Mouse (Mus musculus) large intestine, adult 2 months (tissue): ENCODE data around the gene Gm49398. TPM values are rescaled to one million over a fixed set of nuclear protein-coding genes. Genes with fewer than 3 reads are reported as not detected.

Source experiments
- DNase-seq: peaks from one replicate; pipeline ENCODE4 v3.0.0-alpha.2; 2012; ENCODE audit warnings: low read depth, low spot score
- WGBS: fragments of 180-500 bp; shearing (Covaris S2); methylation state at CpG from one replicate; pipeline ENCODE4 v1.1.7; 2018; 5-methylcytosine and 5-hydroxymethylcytosine counted together
- polyA plus RNA-seq: library from polyadenylated mRNA; depleted of rRNA; stranded (reverse); fragments of >200 nt; gene quantifications from 2 replicates; pipeline ENCODE4 v1.2.3, GENCODE M21; 2012; rRNA removed

The Gm49398 gene
- polyA plus RNA-seq = not detected in 2 replicates

DNA sequence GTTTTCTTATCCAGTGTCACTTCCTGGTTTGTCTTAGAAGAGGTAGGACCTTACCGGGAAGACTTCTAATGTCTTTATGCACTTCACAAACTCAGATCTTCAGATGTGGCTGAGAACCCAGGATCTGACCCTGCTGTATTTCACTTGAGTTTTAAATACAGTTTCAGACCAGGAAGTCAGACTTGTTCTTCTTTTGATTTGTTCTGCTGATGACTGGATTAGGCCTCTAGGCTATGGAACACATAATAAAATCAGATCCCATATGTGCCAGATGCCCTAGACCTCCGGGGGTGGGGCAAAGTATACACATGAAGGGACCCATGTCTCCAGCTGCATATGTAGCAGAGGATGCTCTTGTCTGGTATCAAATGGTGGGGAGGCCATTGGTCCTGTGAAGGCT lies at the start of gene Gm49398:
Gene Gm49398 (minus strand): TSS at position 101 of the 400 bp plus-strand sequence.
- 83% methylated on average over 2 of the region's 2 CpGs for WGBS
- DNase-seq = no peak

DNA sequence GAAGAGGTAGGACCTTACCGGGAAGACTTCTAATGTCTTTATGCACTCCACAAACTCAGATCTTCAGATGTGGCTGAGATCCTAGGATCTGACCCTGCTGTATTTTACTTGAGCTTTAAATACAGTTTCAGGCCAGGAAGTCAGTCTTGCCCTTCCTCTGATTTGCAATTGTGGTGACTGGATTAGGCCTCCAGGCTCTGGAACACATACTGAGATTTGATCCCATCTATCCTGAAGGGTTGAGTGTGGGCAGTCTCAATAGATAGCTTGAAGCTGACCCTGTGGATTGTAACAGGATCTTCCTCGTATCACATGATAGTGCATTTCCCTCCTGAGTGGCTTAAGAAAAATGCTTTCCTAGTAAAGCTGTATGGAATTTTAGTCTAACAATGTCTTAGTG lies 33.4 kb downstream of the Gm49398 start, which contains the start of gene Cts8:
Gene Cts8 (minus strand): TSS at position 101 of the 400 bp plus-strand sequence.
- DNase-seq = no peak
- WGBS = 85% methylated on average over 2 of the region's 2 CpGs

DNA sequence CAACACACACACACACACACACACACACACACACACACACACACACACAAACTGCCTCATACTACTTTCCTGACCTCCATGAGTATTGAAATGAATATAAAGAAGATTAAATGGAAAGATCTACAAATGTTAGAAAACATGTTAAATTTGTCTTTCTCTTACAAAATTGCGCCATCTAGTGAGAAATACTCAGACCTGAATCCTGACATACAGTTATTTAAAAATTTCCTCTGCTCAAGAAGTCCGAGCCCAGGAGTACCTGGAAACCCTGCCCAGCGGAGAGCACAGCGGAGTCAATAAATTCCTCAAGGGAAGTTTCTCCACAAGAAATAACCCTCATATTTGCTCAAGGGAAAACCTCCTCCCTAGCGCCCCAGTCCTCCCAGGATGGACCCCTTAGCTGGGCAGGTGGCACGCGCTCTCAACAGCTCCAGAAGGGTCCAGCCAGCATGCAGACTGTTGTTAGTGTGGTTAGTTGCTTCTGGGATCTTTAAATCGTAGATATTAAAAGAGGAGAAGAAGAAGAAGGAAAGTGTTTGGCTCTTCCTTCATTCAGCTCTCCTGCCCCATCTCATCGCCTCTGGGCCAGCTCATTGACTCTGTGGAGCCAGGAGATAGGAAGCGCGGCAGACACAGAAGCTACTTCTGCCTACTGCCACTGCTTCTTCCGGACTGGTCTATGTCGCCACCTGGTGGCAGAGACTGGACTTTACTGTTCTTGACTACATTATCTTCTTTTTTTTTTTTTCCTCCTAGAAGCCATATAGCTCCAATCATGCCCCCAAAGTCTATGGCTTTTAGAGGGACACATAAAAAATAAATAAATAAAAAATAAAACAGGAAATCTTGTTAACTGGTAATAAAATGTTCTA lies 47.3 kb downstream of the Gm49398 start:
- no peak for DNase-seq
- WGBS = 53% methylated on average over 13 of the region's 13 CpGs

DNA sequence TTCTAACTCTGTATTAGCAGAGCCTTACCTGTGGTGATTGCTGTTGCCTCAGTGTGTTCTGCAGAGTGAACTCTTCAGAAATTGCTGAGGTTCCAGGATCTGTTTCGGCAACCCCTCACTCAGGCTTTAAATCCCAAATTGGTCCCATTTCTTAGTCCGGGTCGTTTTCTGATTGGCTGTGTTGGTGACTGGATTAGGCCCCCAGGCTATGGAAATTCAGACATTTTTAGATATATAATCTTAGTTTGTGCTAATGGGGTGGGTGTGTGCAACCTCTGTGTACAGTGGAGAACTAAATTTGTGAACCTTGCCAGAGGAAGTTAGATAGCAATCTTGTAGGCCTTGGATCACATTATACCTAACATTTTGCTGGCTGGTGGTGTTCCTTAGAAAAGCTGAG lies 85.3 kb downstream of the Gm49398 start, which contains the start of gene Cts6:
Gene Cts6 (minus strand): TSS at position 101 of the 400 bp plus-strand sequence.
- no peak for DNase-seq
- WGBS = 84% methylated on average over 3 of the region's 3 CpGs

Other genes with a start within 250 kb of the Gm49398 start
- gene Ctsq, start 248.2 kb downstream of the Gm49398 start, polyA plus RNA-seq = not detected in 2 replicates
- gene Ctsr, start 124.6 kb downstream of the Gm49398 start, polyA plus RNA-seq = not detected in 2 replicates
- not detected in 2 replicates for gene Cts6, start 85.4 kb downstream of the Gm49398 start, polyA plus RNA-seq
- gene Cts8, start 33.5 kb downstream of the Gm49398 start, polyA plus RNA-seq = not detected in 2 replicates
- gene Cts7, start 69.4 kb upstream of the Gm49398 start, polyA plus RNA-seq = not detected in 2 replicates